Mouse (Mus musculus) liver, adult 2 months (tissue): ENCODE data around the gene Akt1.

Experiments
- CTCF ChIP-seq: fragments of 200-500 bp; IDR thresholded peaks from 2 replicates; pipeline ENCODE4 v1.5.1; 2011; ENCODE audit warnings: low read depth, low read length, control low read depth
- POLR2A ChIP-seq: fragments of 200-500 bp; IDR thresholded peaks from 2 replicates; pipeline ENCODE4 v1.6.1; 2011; ENCODE audit warnings: low read length, control low read depth; ENCODE audit not compliant: insufficient read depth; ENCODE audit errors: extremely low read depth

- TF ChIP-seq POLR2A (no peak), CTCF (no peak)
Observed at GRCm38 (mm10) chr12:112665445-112665844, 9.2 kb downstream of the Akt1 start.
